Mouse (Mus musculus) heart, adult 2 months (tissue): Measurements from ENCODE around the gene Avpr1b.

Experiments
- CTCF ChIP-seq: fragments of 200-600 bp; IDR thresholded peaks from 2 replicates; pipeline ENCODE4 v1.8.1; 2022; ENCODE audit warnings: antibody characterized with exemption, mild to moderate bottlenecking, moderate library complexity
- EP300 ChIP-seq: fragments of 200-500 bp; IDR thresholded peaks from 2 replicates; pipeline ENCODE4 v1.6.1; 2011; ENCODE audit warnings: low read depth, low read length, control low read depth; ENCODE audit not compliant: insufficient read depth

DNA sequence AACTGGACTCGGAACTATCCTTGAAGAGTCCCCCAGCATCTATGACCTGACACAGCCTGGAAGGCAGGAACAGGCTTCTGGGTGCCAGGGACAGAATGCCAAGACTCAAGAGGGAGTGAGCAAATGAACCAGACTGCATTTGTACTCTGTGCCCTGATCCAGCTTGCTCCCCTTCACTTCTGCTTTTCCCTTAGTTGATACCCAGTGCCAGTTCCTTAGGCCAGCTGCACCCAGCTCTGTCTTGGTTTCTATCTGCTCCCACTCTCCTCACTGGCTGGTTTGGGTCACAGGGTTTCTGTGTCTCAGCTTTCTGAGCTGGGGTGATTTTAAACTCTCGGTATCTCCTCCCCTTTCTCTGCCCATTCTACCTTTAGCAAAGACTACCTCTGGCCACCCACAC is 7.7 kb downstream of the Avpr1b start:
- TF ChIP-seq EP300, result no peak
- TF ChIP-seq CTCF, result no peak
